Mouse (Mus musculus): ENCODE data around the gene Clstn2.

Gene Clstn2

DNA sequence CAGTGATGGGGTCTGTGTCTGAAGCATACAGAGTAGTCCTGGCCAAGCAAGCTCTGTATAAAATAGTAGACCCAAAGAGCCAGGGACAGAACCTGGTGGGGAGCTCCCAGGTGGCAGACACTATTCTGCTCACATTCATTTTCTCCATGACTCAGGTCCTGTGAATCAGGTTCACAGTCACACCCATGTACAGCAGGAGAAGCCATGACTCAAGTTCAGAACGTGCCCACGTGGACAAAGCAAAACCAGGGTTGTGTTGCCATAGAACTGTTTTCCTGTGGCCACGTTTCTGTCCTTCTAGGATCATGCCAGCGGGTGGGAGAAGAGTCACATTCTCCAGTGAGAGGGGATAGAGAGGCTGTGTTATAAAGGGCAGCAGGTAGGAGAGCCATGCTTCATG lies 353.9 kb downstream of the Clstn2 start:
- no peak for DNase-seq (ENCODE audit: low spot score)

DNA sequence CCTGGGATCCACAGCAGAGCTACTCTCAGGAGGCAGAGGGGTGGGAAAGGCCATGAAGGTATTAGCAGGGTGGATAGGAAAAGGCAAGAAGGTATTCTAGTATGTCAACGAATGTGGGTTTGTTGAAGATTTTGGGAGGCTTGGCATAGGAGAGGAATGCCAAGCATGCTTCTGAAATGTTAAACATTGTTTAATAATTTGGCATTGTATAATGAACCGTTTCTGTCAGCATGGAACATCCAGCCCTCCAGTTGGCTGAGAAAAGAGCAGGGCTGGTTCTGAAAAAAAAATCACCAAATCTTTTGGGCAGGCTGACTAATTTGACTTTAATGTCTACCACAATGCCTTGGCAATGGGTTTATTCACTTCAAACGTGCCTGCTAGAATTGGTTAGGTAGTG lies 355.9 kb downstream of the Clstn2 start:
- DNase-seq (ENCODE audit: low spot score) = no peak

DNA sequence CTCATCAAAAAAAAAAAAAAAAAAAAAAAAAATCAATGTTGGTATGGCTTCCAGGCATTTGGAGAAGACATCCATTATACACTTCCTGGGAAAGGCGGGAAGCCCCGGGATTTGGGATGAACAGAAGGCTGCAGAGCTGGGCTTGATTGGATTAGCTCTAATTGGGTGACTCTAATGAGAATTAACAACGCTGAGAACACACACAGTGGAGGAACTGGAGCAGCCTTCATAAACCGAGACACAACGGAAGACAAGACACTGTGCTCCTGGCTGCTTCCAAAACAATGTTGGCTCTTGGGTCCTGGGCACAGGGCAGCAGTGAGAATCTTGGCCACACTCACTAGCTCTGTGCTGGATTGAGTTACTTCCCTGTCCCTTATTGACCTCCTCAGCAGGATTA lies 360.3 kb downstream of the Clstn2 start:
- no peak for DNase-seq (ENCODE audit: low spot score)

DNA sequence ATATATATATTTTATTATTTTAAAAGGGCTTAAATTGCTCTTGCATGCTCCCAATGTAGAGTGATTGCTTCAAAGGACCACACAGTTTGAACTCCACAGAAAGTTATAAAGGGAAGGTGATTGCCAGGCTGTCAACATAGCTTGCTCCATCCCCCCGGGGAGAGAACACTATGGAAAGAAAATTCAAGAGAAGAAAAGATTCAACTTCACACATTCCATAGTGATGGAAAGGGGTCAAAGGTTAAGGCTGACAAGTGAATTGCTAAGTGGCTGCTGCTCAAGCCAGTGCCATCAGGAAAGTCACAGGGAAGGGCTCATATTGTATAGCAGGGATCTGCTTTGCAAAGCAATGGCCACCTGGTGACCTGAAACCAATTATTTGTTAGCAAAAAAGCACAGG lies 360.8 kb downstream of the Clstn2 start:
- no peak for DNase-seq (ENCODE audit: low spot score)

DNA sequence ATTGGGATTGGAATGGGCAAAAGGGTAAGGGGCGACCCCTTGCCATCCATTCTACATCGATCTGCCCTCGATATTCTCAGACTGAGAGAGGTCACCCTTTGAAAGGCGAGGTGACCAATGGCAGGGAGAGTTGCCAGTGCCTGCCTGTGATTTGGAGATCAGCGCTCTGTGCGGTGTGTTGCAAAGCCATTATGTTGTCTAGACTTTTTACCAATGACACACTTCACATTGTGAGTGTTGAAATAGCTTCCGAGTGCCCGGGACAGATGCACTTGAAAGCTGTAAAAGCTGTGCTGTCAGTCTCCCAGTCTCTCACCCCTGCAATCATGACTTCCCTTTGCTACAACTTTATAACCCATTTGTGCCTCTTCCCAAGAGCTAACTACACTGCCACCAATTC lies 362.3 kb downstream of the Clstn2 start:
- no peak for DNase-seq (ENCODE audit: low spot score)

DNA sequence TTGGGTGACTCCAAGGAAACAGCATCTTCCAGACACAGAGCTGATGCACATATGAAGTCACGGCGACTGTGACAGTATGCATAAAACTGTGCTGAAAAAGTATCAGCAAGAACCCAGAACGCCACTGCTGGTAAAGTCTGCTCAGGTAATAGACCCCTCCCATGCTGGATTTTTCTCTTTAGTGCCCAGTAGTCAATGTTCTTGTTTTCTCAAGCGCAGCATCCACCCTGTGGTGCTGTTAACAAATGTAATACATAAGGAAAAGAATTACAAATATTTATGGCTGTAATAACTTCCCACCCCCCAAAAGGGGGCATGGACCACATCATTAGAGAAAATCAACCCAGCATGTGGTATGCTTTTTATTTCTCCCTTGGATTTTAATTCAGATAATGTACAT lies 372.0 kb downstream of the Clstn2 start:
- no peak for DNase-seq (ENCODE audit: low spot score)

DNA sequence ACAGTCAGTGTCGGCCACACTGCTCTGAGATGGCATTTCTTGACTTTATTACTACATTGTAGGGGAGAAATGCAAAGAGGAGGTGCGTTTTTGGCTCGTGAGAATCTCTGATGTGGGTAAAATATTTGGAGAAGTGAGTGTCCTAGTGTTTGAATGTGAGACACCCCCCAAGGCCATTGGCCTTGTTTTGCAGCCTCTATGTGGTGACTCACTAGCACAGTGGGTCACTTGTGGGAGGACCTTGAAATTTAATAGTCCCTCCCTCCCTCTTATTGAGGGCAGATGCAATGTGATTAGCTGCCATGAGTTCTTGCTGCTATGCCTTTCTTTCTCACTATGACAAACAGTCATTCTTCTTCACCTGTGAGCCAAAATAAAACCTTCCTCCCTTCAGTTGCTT lies 374.2 kb downstream of the Clstn2 start:
- no peak for DNase-seq (ENCODE audit: low spot score)

DNA sequence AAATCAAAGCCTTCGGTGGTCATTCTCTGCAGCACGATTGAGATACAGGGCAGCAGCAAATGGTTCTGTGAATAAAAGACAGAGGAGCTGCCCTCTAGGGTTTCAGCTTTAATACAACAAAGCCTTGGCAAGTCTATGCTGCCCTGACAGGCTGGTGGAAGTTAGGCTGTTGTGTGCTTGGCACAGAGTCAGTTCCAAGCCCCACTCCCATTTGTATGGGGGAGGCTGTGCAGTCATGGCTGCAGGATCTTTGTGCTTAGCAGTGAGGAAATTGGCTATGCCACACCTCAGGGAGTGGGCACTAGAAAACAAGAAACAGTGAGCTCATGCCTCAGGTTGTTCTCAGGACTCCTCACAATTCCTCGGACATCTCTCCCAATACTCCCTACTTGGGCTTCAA lies 384.6 kb downstream of the Clstn2 start:
- DNase-seq (ENCODE audit: low spot score) = no peak

DNA sequence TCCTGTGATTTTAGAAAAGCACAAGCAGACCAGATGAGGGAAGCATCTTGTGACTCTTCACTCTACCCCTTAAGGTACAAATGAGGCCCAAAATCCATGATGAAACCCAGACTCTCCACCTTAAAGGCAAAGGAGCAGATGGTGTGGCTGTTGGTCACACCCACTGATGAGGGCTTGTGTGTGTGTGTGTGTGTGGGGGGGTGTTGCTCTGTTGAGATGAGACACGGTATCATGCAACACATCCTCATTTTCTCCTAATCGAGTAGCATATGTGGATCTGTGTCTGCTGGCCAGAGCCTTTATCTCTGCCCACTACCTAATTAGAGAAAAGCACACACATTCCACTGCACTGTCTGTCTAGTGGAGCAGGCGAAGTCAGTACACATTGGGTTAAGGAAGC lies 387.2 kb downstream of the Clstn2 start:
- DNase-seq (ENCODE audit: low spot score) = no peak

DNA sequence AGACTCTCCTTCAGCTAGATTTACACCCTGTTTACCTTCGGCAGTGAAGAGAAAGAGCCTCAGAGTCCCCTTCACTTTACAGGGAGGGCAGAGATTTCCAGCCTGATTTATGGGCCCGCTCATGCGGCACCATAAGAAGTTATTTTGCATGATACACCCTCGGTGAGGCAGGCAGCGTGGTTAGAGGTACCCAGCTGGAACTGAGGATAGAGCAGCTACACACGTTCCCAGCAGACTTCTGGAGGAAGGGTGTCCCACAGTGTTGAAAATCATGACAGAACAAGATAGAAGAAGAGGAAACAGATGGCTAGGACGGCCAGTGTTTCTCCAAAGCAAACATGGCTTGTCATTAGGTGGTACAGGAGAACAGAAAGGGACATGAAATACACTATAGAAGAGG lies 390.6 kb downstream of the Clstn2 start:
- no peak for DNase-seq (ENCODE audit: low spot score)

DNA sequence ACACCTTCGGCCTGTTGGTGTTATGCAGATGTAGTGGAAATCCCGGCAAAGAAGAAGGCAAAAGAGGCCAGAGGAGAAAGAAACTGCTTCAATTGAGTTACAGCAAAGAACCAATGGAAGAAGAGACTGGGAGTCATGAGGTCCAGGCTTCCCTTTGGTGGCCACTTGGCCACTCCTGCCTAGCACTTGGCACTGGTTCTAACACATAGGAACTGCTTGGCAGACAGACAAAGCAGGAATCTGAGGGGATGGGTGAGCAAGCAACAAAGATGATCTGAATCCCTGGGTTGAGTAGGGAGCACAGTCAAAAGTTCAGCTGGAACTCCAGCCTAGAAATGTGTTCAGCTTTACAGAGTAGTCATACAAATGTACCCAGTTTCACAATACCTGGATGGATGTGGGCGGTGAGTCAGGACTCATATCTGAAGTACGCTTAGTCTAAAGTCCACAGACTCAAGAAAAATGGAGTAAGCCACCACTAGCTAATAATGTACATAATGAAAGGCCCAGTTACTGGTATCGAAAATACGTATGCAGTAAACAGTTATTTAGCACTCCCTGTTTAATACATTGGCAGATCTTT lies 392.9 kb downstream of the Clstn2 start:
- DNase-seq (ENCODE audit: low spot score) = no peak

DNA sequence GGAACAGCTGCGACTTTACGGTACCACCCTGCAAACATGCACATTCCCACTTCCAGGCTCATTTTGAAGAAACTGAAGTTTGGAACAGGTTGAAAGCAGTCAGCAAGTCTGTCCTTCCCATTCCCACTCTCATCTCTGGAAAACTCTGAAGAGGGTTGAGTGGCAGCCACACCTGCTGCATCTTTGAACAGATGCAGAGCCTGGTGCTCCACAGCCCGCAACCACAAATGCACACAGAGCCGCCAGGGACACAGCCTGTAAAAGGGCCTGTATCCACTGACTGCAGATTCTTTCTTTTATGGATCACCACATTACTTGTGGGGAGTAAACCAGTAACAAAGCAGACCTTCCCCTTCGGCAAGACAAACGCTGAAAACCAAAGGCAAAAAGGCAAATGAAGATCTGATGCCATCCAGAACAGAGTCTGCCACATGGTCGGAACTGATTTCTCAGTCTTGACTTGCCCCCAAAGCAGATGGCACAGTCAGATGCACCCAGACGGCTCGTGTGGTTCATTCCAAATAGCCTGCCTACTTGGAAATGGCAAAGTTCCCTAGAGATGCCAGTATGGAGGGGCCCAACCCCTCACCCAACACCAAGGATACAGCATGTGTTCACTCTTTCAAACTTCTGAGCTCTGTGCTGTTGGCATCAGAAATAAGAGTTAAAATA lies 394.2 kb downstream of the Clstn2 start:
- no peak for DNase-seq (ENCODE audit: low spot score)

DNA sequence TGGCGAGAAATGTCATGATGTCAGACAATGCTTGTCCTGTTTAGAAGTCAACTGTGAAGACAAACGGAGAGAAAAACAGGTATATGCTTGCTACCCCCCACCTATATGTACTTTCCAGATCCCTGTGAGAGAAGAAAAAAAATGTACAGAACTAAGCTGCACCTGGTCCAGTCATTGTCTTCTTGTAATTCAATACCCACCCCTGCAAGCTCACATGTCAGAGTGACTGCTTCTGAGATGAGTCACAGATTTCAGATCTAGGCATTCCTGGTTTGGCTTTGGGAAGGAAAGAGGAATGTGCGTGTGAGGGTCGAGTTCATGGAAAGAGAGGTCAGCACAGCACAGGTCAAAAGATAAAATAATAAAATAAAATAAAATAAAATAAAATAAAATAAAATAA lies 397.6 kb downstream of the Clstn2 start:
- DNase-seq (ENCODE audit: low spot score) = no peak

DNA sequence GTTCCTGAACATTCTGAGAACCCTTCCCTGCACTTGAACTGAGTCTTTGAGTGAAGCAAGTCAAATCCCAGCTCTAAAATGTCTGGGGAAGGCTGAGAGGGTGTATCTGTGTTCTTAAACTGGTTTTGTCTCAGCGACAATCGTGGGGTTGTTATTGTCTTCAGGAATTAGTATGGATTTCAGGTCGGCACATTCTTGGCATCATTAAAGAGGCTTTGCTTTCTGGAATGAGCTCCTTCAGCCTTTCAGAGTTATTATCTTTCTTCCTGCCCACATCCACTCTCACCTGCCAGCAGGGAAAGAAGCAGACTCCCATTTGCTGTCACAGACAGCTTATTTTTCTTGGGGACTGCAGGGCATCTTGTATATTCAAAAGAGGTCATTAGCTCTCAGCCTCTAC lies 398.1 kb downstream of the Clstn2 start:
- DNase-seq (ENCODE audit: low spot score) = no peak

DNA sequence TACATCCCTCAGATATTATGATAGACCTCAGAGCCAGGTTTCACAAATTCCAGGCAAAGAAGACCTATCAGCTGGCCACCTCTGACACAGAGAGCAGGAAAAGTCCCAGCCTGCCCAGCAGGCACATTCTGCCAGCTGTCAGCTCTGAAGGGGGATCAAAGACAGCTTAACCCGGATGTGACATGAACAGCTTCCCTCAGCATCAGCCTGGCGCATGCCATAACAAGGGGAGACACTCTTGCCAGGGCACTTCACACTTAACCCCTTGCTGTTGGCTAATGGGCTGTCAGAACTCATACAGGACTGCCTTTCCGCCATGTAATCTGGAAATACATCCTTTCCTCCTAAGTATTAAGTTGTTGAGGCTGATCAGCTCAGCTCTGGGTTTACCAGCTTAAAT lies 403.8 kb downstream of the Clstn2 start:
- no peak for DNase-seq (ENCODE audit: low spot score)

DNA sequence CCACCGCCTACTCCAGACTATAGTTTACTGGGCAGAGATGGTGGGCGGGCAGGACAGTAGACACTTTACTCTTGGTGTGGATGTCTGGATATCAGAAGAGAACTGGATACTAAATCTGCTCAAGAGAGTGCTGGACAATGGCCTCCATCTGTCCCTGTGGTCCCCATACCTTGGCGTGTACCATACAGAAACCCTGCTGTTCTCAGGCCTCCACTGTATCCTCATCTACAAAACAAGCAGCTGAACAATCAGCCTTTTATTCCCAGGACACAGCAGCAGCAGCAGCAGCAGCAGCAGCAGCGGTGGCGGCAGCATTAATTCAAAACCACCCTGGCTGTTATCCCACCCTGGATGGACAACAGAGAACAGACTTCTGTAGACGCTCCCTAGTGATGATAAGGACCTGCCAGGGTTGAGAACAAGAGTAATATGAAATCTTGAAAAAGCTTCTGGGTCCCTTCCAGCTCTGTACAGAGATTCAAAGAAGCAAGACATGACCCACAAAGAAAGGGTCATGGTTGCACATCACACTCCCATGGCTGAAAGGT lies 404.5 kb downstream of the Clstn2 start:
- DNase-seq (ENCODE audit: low spot score) = peak; percentile 7

DNA sequence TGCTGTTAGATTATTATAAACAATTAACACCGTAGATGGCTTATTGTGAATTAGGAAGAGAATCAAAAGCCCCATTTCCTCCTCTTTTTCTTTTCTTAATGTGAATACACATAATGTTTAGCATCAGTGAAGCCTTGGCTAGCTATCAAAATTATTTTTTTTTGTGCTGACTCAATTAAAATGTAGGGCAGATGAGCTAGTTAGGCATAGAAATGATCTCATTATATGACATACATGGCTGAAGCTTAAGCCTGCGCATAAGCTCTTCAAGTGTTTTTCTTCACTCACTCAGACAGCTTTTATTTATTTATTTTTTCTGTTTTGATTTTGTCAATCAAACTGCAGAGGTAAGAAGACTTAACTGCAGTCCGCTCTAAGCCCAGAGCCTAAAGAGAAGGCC lies 405.1 kb downstream of the Clstn2 start:
- DNase-seq (ENCODE audit: low spot score) = no peak

DNA sequence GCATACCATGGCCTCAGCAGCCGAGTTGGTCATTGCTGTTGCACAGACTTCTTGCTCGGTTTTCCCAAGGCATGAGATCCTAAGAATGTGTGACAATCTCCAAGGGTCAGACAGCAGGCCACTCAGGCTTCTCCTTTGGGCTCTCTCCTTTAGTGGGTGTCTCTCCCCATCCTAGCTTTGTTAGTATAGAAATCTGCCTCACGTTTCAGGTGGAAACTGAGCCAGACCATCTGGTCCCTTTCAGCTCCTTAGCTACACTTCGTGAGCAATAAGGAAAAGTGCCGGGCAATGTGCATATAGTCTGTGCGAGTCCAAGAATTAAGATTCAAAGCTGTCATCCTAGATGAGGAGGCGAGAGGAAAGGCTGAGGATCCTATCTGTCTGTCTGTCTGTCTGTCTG lies 422.4 kb downstream of the Clstn2 start:
- DNase-seq (ENCODE audit: low spot score) = no peak

DNA sequence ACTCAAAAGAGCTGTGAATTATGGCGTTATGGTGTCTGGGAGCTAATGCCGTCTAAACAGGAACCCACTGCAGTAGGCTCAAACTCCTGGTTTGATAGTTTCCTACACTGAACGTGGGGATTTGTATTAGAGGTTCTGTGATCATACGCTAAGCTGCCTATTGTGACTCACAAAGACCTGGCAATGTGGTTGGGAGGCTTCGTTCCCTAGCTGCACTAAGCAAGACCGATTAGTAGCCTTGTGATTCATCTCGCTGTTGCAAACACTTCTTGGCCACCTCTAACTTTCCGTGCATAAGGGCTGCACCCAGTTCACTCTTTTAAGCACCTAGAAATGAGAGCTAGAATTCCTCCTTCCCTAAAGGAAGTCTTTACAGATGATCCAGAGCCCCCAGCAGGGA lies 429.3 kb downstream of the Clstn2 start:
- no peak for DNase-seq (ENCODE audit: low spot score)

DNA sequence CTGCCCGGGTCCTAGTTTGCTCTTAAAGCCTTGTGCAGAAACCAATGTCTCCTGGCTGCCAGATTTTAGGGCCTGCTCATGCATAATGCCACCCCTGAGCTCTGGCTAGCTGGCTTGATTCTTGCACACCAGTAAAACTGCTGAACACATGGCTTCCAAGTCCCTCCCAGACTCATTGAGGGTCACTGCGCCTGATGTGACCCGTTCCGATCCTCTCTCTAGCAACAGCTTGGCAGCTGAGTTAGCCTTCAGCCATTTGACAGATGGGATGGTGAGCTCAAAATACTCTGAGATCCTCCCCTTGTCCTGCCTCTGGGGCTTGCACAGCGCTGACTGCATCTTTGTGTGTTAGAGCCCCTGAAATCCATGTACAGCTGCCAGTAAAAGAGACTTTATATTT lies 430.5 kb downstream of the Clstn2 start:
- no peak for DNase-seq (ENCODE audit: low spot score)

DNA sequence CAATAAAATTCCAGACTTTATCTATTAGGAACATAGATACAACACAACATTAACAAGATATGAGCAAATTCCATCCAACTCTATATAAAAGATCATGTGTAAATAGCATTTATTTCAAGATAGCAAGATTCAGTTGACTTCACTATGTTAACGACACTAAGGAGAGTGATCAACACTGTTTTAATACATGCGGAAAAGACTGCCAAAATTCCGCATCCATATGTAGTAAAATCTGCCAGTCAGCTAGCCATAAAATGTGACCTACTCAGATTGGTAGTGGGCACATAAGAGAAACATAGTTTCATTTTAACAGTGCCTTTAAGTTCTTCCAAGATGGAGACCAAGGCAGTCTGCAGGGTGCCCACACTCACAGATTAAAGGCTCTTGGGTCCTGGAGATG lies 434.0 kb downstream of the Clstn2 start:
- no peak for DNase-seq (ENCODE audit: low spot score)

DNA sequence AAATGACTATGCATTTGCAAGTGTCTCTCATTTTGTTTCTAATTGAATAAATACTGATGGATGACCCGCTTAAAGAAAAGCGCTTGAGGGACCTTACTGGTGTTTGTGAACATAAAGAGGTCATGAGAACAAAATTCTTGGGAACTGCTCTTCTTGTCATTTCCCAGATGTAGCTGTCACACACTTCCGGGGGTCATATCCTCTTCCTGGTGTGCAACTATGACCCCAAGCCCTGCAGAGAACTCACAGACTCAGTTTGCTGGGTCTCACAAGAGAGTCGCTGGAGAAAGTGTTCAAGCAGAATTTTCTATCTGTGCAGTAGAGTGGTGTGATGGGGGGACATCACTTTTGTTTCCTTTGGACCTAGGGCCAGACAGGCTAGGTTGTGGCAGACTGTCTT lies 442.3 kb downstream of the Clstn2 start:
- DNase-seq (ENCODE audit: low spot score) = no peak

DNA sequence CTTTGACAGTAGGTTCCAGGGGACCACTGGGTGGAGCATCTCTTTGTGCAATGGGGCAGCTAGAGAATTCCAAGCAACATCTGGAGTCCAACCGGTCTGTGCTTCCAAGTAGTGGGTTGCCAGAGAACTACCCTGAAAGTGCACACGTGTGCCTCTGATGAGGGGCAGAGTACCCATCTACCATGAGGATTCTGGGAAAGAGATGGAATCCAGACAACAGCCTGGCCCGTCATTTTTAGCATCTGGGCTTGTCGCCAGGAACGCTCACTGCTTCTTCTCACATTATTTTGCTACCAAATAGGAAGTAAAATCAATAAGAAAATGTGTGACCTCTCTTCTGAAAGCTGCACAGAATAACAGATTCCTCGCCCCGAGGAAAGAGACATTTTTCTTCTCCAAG lies 462.1 kb downstream of the Clstn2 start:
- DNase-seq (ENCODE audit: low spot score) = no peak

DNA sequence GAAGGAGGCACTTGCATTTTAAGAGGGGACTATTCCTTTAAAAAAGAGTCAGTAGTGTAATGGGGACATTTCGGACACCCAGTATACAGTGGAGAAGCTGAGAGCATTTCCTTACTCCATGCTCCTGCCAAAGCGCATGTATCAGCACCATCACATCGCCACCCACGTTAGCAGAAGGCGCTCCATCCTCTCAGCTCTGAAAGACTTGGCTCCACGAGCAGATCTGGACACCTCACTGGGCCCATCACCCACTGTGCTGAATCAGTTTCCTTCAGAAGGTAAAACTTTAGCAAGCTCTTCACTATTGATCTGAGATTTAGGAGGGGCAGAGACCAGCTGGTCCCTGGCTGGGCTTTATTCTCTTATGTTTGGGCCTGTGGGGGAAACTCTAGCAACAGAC lies 469.9 kb downstream of the Clstn2 start:
- no peak for DNase-seq (ENCODE audit: low spot score)

Measured in testis, postnatal 14 days (tissue).